Mouse (Mus musculus) heart, embryonic 14.5 days (tissue): Measurements from ENCODE around the gene Cep41. TPM values are rescaled to one million over a fixed set of nuclear protein-coding genes. Genes with fewer than 3 reads are reported as not detected.

ENCODE experiments used
- ATAC-seq: fragments of 200-750 bp; cut with Nextera tagmentation; 2 replicates; pipeline ENCODE4 v1.8.0; 2017; ENCODE audit warnings: low read depth, moderate TSS enrichment; ENCODE audit not compliant: insufficient number of reproducible peaks, insufficient read depth, low FRiP score
- H3K27ac ChIP-seq, 2 experiments: fragments of 200-500 bp in 1 of 2; fragments of 300-500 bp in 1 of 2; sonication (generic) in 1 of 2; replicated peaks in 1 of 2; 2 replicates each; pipeline ENCODE4 v1.5.1; 2012 to 2014; ENCODE audit warnings: low read depth in 2 of 2, low read length in 2 of 2, control low read depth in 1 of 2, mild to moderate bottlenecking in 1 of 2, mixed read lengths in 1 of 2; ENCODE audit not compliant: control insufficient read depth in 1 of 2, insufficient read depth in 1 of 2
- H3K27me3 ChIP-seq: fragments of 300-500 bp; sonication (generic); 2 replicates; pipeline ENCODE4 v1.6.1; 2014; ENCODE audit warnings: mild to moderate bottlenecking, low read length, control low read depth; ENCODE audit not compliant: control insufficient read depth, insufficient read depth
- H3K36me3 ChIP-seq: fragments of 300-500 bp; sonication (generic); 2 replicates; pipeline ENCODE4 v1.6.1; 2014; ENCODE audit warnings: mild to moderate bottlenecking, control low read depth, low read length, mixed read lengths; ENCODE audit not compliant: control insufficient read depth, insufficient read depth
- H3K4me1 ChIP-seq, 2 experiments: fragments of 200-500 bp in 1 of 2; fragments of 300-500 bp in 1 of 2; sonication (generic) in 1 of 2; 2 replicates each; pipeline ENCODE4 v1.6.1; 2012 to 2014; ENCODE audit warnings: low read length in 2 of 2, control low read depth in 1 of 2, mixed read lengths in 1 of 2; ENCODE audit not compliant: control insufficient read depth in 2 of 2, insufficient read depth in 2 of 2
- H3K4me2 ChIP-seq: fragments of 300-500 bp; sonication (generic); 2 replicates; pipeline ENCODE4 v1.6.1; 2014; ENCODE audit warnings: mild to moderate bottlenecking, low read length
- H3K4me3 ChIP-seq, 2 experiments: fragments of 200-500 bp in 1 of 2; fragments of 300-500 bp in 1 of 2; sonication (generic) in 1 of 2; 2 replicates each; pipeline ENCODE4 v1.5.1; 2012 to 2014; ENCODE audit warnings: low read length in 2 of 2, mild to moderate bottlenecking in 2 of 2, control low read depth in 1 of 2, low read depth in 1 of 2, moderate library complexity in 1 of 2; ENCODE audit not compliant: control insufficient read depth in 1 of 2, insufficient read depth in 1 of 2
- H3K9ac ChIP-seq: fragments of 300-500 bp; sonication (generic); 2 replicates; pipeline ENCODE4 v1.6.1; 2014; ENCODE audit warnings: mild to moderate bottlenecking, low read length
- H3K9me3 ChIP-seq: fragments of 300-500 bp; sonication (generic); 2 replicates; pipeline ENCODE4 v1.6.1; 2016; ENCODE audit warnings: low read length, control low read depth; ENCODE audit not compliant: control insufficient read depth
- WGBS: fragments of 180-500 bp; shearing (Covaris S2); extraction: QIAGEN DNeasy Blood & Tissue Kit; methylation state at CpG from one replicate; pipeline ENCODE4 v1.1.7; 2014; 5-methylcytosine and 5-hydroxymethylcytosine counted together
- polyA plus RNA-seq: library from polyadenylated mRNA; unstranded; fragments of >200 nt; fragmentation: Nextera tagmentation; extraction: Ambion mirVana; gene quantifications from 2 replicates; pipeline ENCODE4 v1.2.1, GENCODE M21; 2014

Gene Cep41
- polyA plus RNA-seq, 1 experiment from 2014 or later, result 9.6 TPM

DNA sequence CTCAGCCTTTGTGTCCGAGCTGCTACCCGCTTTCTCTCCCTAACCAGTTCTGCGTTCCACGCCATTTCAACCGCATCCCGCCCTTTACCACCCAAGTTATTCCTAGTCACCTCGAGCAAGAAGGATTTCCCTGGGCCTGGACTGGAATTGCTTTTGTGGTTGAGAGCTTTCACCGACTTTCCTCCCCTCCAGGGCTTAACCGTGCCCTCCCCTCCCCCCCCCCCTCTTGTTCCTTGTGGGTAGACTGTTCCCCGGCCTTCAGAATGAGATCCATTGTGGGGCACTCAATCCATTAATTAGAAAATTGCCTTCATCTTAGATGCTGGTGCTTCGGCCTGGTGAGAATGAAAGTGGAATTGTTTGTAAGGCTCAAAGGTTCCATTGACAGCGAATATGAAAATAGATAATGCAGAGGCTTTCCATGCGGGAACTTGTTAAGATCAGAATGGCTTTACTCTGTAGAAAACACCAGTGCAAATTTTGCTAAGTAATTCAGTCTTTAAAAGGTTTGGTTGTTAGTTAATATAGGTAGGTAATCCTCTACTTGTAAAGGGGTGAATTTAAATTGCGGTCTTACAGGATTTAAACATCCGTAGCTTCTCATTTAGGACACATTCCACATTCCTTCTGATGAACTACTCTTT is 42.3 kb upstream of the Cep41 start:
- H3K4me2 ChIP-seq, result peak overlapping the region; percentile 81
- H3K4me3 ChIP-seq, result peak overlapping the region; percentile 33 to 54
- ATAC-seq, result no peak
- H3K4me1 ChIP-seq, result peaks cover 4 to 6% of the 10 kb centered on the region in 2 experiments; a peak in 2 of 4 replicates
- H3K27me3 ChIP-seq, result no peaks in the 10 kb centered on the region
- peaks cover 9% of the 10 kb centered on the region; the same call in 1 of the 2 replicates for H3K36me3 ChIP-seq
- H3K9me3 ChIP-seq, result peaks cover 45% of the 10 kb centered on the region
- peak overlapping the region; percentile 67 for H3K9ac ChIP-seq
- peak overlapping the region; percentile 75 to 84 for H3K27ac ChIP-seq
- 47% methylated on average over 15 of the region's 15 CpGs for WGBS

DNA sequence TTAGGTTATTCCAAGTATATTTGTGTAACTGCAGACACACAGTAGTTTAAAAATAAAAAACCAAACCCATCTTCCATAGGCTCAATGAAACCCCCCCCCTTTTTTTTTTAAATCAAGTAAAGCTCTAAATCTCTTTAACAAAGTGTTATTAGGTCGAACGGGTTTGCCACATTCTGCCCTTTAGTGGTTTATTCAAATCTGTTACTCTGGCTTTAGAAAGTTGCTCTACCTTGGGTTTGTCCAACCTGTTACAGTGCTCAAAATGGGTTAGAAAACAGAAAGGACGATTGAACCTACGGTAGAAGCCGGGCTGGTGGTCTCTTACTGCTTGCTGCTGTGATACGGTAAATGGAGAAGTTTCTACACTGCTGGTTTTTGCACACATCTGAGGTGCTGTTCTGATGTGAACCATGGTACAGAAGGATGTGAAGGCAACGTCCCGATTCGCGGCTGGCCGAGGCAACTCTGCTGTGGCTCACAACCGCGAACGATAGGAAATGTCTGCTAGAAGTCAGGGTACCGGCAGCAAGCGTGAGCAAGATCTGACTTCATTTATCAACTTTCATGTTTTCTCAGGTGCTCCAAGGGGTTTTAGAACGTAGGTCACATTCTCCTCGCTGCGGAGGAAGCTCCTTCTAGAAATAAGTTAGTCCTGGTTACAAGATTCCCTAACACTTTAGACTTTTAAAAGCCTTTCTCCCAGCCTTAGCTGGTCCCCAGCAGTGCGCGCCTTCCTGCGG is 41.6 kb upstream of the Cep41 start:
- H3K27ac ChIP-seq, result peak overlapping the region; percentile 75 to 84
- H3K4me3 ChIP-seq, result peak overlapping the region; percentile 20 to 33
- no peak for ATAC-seq
- peak overlapping the region; percentile 81 for H3K4me2 ChIP-seq
- H3K36me3 ChIP-seq, result 0 out of 2 replicates have a peak, but pooled peaks cover 2% of the 10 kb centered on the region
- H3K9me3 ChIP-seq, result peaks cover 45% of the 10 kb centered on the region
- WGBS, result 54% methylated on average over 22 of the region's 22 CpGs
- peaks cover 5 to 6% of the 10 kb centered on the region in 2 experiments; a peak in 2 of 4 replicates for H3K4me1 ChIP-seq
- no peaks in the 10 kb centered on the region for H3K27me3 ChIP-seq
- peak overlapping the region; percentile 67 for H3K9ac ChIP-seq

DNA sequence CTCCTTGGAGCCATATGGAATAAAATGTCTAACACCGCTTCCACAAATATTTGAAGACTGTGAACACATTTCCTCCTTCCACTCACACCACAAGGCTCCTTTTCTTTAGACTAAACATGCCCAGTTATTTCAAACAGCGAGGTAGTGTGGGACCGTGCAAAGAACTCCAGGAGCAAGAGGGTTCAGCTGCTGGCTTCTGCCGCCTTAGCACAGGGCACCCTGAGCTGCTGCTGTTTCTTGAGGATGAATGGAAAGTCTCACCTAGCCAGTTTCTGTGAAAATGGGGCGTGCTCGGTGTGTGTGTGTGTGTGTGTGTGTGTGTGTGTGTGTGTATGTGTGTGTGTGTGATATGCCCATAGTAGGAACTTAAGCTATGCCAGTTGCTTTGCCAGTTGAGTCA is 40.9 kb upstream of the Cep41 start:
- Histone ChIP-seq H3K27me3 (no peaks in the 10 kb centered on the region), H3K27ac (peak overlapping the region; percentile 26 to 75; a peak in 1 of 4 replicates), H3K9me3 (peaks cover 40% of the 10 kb centered on the region), H3K4me1 (peaks cover 10 to 12% of the 10 kb centered on the region in 2 experiments; a peak in 3 of 4 replicates), H3K36me3 (no peaks in the 10 kb centered on the region), H3K9ac (peak overlapping the region; percentile 67), H3K4me2 (peak overlapping the region; percentile 81), H3K4me3 (no peak overlapping the region)
- WGBS, result 65% methylated on average over 6 of the region's 6 CpGs
- no peak for ATAC-seq

DNA sequence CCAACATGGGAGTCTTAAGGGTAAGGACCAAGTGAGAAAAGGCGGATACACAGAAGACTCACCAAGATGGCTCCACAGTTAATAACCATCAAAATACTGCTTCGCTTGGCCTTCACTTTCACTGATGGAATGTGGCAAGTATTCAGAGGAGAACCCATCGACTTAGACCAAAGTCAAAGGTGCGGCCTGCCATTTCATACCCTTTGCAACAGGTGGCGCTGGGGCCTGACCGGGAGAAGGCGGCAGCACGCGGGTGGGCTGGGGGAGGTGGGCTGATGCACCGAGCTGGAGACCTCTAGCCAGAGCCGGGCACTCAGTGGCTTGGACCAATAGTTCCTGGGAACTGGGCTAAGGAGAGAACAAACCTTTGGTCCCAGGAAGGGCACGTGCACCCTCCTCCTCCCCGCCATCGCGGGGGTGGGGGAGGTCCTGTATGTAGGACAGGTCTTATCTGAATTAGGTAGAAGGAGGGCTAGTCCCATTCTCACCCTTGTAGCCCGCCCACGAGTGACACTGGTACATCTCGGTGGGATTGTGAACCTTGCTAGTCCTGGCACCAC is 39.1 kb upstream of the Cep41 start:
- WGBS, result 52% methylated on average over 18 of the region's 18 CpGs
- no peak overlapping the region for H3K9ac ChIP-seq
- no peaks in the 10 kb centered on the region for H3K27me3 ChIP-seq
- no peaks in the 10 kb centered on the region for H3K36me3 ChIP-seq
- H3K9me3 ChIP-seq, result peaks cover 23% of the 10 kb centered on the region
- H3K4me3 ChIP-seq, result no peak overlapping the region
- H3K4me2 ChIP-seq, result no peak overlapping the region
- peaks cover 10 to 14% of the 10 kb centered on the region in 2 experiments; a peak in 3 of 4 replicates for H3K4me1 ChIP-seq
- H3K27ac ChIP-seq, result no peak overlapping the region
- no peak for ATAC-seq

DNA sequence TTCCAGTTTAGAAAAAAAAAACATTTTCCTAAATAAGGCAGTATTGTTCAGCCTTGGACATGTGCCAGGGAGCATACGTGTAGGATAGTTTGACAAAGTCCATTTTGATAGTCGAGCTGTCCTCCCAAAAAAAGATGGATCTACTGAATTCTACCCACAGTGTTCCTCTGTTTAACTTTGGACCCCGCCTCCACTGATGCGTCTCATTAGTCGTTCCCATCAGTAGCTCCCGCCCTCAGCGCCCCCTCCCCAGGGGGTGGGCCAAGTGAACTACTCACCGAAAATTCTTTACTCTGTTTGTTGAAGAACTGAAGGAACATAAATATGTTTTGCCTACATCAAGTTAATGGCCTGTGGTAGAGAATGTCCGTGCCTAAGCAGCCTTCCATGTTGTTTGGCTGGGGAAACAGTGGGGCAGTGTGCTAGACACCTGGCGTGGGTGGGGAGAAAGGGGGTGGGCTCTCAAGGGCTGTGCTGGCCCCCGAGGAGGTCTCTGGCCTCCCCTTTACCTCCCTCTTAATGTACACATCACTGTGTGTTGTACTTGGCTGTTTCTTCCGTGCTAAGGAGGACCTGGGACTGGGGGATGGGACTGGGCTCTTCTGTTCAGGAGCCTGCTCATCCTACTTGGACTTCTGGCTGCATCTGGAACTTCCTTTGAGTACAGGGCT is 36.9 kb upstream of the Cep41 start:
- H3K4me1 ChIP-seq, result peaks cover 10 to 14% of the 10 kb centered on the region in 2 experiments; a peak in 3 of 4 replicates
- ATAC-seq, result no peak
- no peak overlapping the region for H3K9ac ChIP-seq
- no peaks in the 10 kb centered on the region for H3K36me3 ChIP-seq
- no peak overlapping the region for H3K4me2 ChIP-seq
- WGBS, result 63% methylated on average over 12 of the region's 12 CpGs
- H3K27me3 ChIP-seq, result no peaks in the 10 kb centered on the region
- peak overlapping the region in 1 of 2 experiments; percentile 47; a peak in 1 of 4 replicates for H3K27ac ChIP-seq
- H3K4me3 ChIP-seq, result no peak overlapping the region
- H3K9me3 ChIP-seq, result peaks cover 3% of the 10 kb centered on the region; the same call in 1 of the 2 replicates

DNA sequence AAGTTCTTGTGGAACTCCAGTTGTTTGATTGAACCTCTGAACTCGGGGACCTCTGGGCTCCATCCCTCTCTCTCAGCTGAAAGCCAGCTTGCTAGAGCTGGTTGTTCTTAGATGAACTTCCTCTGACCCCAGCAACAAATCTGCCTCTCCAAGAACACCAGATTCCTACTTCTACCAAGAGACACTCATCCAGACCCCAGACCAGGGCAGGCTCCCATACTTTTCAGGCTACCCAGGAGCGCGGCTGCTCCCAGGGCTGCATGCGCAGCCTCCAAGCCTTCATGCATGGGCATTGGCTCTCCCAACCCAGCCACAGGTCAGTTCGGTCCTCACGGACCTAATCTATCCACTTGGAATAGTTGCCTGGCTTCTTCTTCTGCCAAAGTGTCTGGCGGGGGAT is 29.8 kb upstream of the Cep41 start, which contains the start of gene Mest:
Gene Mest (plus strand): TSS at position 217 of the 400 bp plus-strand sequence.
- Histone ChIP-seq H3K9me3 (no peaks in the 10 kb centered on the region), H3K4me3 (no peak within 1 kb of the TSS), H3K36me3 (no peaks in the 10 kb centered on the region), H3K4me1 (peaks cover 3 to 7% of the 10 kb centered on the region in 2 experiments), H3K27me3 (no peaks in the 10 kb centered on the region), H3K9ac (peak within 1 kb of the TSS; percentile 21; the same call in 1 of the 2 replicates), H3K4me2 (no peak within 1 kb of the TSS), H3K27ac (no peak within 1 kb of the TSS)
- ATAC-seq, result no peak
- 49% methylated on average over 7 of the region's 7 CpGs for WGBS
